Mouse (Mus musculus): Measurements from ENCODE around the gene Ttc13.

The Ttc13 gene

DNA sequence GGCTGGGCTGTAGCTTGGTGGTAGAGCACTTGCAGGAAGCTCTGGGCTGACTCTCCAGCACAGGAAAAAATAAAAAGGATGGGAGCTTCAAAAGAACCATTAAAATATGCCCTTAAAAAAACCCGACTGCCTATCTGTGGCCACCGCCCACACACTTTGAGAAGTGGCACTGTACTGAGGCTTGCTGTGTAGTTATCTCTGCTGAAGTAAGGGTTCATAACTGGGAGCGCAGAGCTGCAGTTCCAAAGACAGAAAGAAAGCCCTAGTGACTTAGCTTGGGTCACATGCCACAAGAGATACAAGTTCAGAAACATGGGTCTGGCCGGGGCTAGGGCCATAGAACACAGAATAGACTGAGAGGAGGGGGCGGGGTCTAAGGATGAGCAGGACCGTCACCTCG lies 63.8 kb downstream of the Ttc13 start:
- no peak for DNase-seq (ENCODE audit: low spot score in 2 of 2)

DNA sequence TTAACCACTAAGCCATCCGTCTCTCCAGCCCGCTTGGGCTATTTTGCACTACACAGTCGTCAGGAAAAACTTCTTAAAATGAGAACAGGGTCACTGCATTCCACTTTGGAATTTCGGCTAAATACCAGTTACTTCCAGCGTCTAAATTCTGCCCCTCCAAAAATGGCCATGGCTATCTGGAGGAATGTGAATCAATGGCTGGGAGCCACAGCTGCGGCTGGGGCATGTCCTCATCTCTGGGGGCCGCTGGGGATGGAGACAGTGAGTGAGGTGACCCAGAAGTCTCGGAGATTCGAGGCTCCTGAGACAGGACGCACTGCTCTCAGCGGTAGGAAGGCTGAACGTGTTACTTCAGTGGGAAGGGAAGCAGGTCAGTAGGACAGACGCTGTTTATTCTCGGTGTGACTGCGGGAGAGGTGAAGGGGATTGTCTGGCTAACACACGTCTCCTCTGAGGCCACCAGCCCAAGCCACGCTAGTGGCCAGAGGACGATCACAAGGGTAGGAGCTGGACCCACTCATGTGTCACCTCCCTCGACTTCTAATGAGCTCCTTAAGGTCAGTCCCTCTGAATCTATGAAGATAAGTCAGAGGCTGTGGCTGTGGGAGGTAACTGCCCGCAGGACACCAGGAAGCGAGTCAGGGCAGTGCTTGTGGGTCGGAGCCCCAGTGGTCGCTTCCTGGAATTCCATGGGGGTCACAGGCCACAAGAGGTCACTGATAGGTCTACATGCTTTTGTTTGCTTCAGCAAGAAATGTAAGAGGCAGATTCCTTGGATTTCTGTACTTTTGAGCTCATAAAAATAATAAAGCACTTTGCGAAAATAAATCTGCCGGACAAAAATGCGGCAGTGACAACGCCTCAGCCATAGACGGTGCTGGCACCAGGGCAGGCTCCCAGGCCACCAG lies 68.0 kb downstream of the Ttc13 start:
- no peak for DNase-seq (ENCODE audit: low spot score in 2 of 2)

DNA sequence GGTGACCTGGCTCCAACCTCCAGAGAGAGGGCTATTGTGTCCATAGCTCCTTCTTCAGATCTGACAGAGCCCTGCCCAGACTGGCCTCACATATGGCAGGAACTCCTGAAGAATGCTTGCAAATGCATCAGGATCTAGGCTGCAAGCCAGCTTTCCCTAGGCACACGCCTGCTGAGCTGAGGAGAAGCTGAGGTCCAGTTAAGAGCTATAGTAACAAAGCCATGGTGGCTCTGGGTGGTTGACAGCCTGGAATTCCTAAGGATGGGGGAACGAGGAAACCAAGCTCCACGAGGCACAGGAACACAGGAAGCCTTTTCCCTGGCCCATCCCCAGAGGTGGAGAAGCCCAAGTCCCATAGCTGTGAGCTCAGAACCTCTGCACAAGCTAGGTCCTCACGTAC lies 69.2 kb downstream of the Ttc13 start:
- no peak for DNase-seq (ENCODE audit: low spot score in 2 of 2)

DNA sequence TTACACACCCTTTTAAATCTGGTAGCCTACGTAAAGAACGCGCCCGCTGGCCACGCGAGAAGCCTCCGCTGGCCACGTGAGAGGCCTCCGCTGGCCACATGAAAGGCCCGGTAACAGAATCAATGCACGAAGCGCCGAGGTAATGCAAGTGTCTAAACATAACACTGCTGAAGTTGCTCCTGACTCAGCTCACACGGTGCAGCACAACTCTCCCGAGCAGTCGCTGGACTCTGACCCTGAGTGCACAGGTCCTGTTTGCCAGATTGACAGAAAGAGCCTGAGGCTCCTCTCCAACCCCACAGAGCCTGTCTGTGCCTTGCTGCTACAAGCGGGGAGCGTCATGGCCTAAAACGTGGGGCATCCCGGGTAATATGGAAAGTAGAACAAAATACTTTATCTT lies 70.0 kb downstream of the Ttc13 start:
- no peak for DNase-seq (ENCODE audit: low spot score in 2 of 2)

DNA sequence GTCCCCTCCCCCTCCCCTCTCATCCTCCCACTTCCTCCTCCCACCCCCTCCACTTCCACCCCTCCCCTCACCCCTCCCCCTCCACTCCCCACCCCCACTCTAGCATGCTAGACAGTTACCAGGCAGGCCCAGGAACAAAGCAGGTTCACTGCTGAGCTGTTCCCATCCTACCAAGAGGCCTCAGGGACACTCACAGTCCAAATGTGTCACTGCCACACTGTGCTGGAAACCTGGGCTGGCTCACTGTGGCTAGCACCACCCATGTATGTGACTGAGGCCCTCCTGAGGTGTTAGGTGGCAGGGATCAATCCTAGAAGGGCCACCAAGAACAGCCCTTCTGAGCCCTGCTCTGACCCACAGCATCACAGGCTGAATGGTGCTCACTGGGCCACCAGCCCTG lies 73.5 kb downstream of the Ttc13 start:
- DNase-seq (ENCODE audit: low spot score in 2 of 2): no peak

DNA sequence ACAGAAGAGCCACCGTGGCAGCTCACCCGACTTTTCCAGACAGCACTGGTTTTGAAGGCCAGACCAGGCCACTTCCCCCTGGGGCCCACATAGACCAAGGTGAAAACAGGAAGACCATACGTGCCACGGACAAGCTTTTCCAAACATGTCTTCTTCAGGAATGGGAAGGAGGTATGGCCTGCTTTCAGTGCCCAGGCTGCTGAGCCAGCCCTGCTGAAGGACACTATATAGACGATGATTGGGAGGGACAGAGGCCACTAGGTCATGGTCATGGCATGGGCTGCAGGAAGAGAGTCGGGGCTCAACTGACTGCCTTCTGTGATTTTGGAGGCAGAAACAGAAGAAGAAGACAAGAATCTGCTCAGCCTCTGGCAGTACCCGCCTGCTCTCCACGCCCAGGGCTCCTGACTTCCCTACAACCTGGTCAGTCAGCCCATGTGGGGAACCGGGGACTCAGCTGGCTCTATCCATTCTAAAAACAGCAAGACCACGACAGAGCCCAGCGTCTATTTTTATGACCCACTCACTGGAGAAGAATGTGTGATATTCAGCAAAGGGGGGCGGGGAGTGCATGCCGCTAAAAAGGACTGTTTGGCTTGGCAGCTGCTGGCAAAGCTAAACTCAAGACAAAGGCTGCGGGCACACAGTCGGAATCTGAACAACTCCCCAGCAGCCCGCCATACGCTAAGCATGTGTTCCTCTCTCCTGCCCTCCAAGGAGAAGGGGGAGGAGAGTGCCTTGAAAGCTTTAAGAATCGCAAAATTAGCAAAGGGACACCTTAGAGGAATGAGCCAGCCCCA lies 78.0 kb downstream of the Ttc13 start:
- peak; percentile 54 to 71 for DNase-seq (ENCODE audit: low spot score in 2 of 2)

DNA sequence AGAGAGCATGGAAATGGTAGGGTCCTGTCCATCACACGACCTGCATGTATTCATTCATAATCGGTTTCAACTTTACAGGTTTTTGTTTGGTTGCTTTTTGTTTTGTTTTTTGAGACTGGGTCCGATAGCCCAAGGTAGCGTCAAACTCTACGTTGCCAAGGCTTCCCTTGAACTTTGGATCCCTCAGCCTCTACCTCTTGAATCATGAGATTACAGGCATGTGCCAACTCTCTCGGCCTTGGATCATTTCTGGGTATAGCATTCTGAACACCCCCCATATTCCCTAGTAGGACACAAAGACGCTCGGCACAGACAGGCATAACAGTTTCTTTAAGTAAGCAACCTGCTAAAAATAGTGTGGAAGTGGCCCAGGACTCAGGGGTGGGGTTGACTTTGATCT lies 80.2 kb downstream of the Ttc13 start:
- no peak for DNase-seq (ENCODE audit: low spot score in 2 of 2)

DNA sequence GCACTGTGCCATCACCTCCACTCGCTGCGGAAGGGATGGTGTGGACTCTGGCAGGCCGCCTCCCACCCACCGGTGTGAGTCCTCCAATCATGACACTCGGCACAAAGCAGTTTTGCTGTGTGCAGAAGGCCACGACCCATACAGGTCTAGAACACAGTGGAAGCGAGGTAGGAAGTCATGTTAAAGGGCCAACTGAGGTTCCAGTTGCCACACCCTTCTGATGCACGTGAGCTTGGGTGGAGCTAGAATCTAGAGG lies 86.6 kb downstream of the Ttc13 start:
- no peak for DNase-seq (ENCODE audit: low spot score in 2 of 2)

DNA sequence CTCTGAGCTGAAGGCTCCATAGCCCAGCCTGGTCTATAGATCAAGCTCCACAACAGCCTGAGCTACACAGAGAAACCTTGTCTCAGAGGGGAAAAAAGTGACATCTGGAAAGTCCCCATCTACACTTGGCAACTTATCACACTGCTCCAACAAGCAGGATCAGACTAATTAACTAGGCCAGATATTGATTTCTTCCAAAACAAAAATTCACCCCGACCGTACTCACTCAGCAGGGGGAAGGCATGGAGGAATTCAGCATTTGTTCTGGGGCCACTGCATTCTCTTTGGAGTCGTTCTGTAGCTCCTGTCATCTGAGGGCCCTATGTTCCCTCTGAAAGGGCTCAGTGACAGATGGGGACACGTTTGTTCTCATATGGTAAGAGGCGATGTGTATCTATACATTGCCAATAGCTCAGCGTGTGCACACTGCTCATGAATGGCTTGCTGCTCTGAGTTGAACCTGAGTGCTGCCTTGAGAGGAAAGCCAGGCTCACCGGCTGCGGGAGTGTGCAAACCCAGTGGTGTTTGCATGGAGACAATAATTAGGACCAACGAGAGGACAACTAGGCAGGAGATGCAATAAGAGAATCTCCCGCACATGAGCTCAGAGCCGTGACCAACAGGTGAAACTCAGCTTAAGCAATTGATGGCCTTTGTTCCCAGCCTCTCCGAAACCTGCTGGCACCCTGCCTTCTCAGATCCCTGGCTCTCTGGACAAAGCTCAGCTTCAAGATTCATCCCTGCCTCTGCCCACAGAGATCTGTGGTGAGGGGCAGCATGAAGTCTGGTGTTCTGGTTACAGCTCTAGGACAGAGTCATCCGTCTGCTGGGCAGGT lies 87.2 kb downstream of the Ttc13 start:
- no peak for DNase-seq (ENCODE audit: low spot score in 2 of 2)

DNA sequence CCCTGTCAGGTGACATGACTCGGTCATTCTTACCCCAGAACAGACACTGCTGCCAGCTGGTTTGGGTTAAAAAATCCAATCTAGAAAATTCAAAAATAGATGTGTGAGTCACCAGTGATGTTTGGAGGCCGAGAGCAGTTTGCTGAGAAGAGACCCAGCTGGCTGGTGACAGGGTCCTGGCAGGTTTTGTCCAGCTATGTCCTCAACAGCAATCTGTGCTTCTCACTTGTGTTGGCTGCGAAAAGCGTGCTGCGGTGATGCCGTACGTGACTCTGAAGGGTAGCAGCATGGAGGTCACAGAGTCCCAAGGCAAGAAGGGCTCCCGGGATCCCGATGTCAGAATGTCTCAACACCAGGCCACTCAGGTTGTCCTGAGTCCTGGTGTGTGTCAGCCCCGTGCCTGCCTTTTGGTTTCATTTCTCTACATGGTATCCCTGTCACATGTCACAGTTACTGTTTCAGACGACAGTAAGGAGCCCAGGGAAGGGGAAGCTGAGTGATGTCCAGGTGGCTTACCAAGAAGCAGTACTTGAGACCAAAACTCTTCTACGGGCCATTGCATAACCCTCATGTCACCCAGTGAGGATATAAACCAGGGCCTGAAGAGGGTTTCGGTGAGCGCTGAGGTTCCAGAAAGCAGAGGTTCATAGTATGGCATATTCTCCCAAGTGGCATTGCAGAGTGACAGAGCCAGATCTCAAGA lies 88.6 kb downstream of the Ttc13 start:
- DNase-seq (ENCODE audit: low spot score in 2 of 2): peak in 1 of 2 experiments; percentile 53

DNA sequence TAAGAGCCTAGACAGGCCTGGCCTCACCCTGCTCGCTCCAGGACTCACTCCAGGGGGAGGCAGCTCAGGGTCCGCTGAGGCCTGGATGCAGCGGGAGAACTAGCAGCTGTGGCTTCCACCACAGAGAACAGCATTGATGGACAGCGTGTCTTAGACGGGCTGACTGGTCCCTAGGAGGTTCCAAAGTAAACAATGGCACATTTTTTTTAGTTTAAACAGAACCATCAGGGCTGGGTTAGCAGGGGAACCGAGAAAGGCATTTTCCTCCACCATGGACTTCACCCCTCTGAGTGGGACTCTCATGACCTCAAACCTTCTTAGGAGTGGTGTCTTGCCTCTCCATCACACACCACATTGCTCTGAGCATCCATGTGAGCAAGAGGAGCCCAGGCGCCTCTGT lies 89.8 kb downstream of the Ttc13 start:
- DNase-seq (ENCODE audit: low spot score in 2 of 2): no peak

DNA sequence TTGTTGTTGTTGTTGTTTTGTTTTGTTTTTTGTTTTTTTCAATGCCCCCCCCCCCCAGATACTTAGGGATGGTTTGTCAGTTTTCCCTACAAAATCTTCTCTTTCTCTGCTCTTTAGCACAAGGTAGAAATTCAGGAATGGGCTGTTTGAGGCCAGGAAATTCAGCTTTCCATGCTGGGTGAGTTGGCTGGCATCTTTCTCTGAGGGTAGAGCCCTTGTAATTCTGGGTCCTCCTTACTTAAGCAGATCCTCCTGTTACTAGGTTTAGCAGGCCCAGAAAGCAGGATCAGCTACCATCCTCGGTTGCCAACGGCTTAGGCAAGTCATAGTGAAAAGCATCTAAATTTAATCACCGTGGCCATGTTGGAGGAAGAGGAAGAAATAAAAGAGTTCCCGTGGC lies 90.9 kb downstream of the Ttc13 start:
- no peak for DNase-seq (ENCODE audit: low spot score in 2 of 2)

DNA sequence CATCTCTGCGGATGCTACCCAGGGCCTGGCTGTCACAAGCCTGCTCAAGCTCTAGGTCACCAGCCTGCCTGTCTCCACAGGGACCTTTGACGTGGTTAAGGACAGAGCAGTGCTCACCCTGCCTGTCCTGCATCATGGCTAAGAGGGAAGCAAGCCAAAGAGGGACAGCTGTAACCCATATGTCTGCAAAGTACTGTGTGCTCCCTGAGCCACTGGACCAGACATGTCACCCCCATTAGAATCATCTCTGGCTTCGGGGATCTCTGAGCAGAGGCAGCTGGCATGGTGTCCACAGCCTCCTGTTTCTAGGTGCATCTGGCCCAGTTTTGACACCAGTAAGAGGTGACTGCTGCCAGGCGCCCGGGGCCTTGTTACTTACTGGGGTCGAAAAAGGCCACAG lies 91.3 kb downstream of the Ttc13 start:
- DNase-seq (ENCODE audit: low spot score in 2 of 2): no peak

DNA sequence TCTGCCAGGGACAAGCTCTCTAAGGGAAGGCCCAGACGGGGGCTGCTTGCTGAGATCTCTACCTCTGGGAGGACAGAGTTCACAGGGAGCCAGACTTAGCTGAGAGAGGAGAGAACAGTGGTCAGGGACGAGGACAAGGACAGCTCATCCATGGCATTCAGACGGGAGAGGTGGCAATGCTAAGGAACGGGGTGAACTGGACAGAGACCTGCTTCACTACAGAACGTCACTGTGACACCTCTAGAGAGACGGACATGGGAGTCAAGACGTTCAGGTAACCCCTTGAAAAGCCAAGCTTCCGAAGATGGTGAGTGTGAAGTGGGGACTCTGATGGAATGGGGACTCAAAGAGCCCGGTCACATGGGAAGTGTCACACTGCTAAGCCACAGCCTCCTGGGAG lies 95.5 kb downstream of the Ttc13 start:
- DNase-seq (ENCODE audit: low spot score in 2 of 2): no peak
